Mouse (Mus musculus) limb, embryonic 14.5 days (tissue): ENCODE results near the gene Muc5b. TPM values are rescaled to one million over a fixed set of nuclear protein-coding genes. Genes with fewer than 3 reads are reported as not detected.

ENCODE experiments used
- ATAC-seq: fragments of 200-750 bp; cut with Nextera tagmentation; 2 replicates; pipeline ENCODE4 v1.8.0; 2017; ENCODE audit warnings: low read depth, moderate number of reproducible peaks, moderate TSS enrichment; ENCODE audit not compliant: low FRiP score
- DNase-seq: peaks from one replicate; pipeline ENCODE4 v3.0.0-alpha.2; 2015; ENCODE audit warnings: low spot score
- H3K27ac ChIP-seq: fragments of 300-500 bp; sonication (generic); replicated peaks from 2 replicates; pipeline ENCODE4 v1.5.1; 2014; ENCODE audit warnings: low read depth, mild to moderate bottlenecking, low read length, moderate library complexity, mixed read lengths
- H3K27me3 ChIP-seq: fragments of 300-500 bp; sonication (generic); 2 replicates; pipeline ENCODE4 v1.6.1; 2014; ENCODE audit warnings: low read length, mixed read lengths; ENCODE audit not compliant: control insufficient read depth, insufficient read depth
- H3K36me3 ChIP-seq: fragments of 300-500 bp; sonication (generic); 2 replicates; pipeline ENCODE4 v1.6.1; 2014; ENCODE audit warnings: mild to moderate bottlenecking, low read length, moderate library complexity, mixed read lengths; ENCODE audit not compliant: control insufficient read depth, insufficient read depth
- H3K4me1 ChIP-seq: fragments of 300-500 bp; sonication (generic); 2 replicates; pipeline ENCODE4 v1.6.1; 2014; ENCODE audit warnings: antibody characterized with exemption, low read length, mixed read lengths; ENCODE audit not compliant: control insufficient read depth, insufficient read depth
- H3K4me2 ChIP-seq: fragments of 300-500 bp; sonication (generic); replicated peaks from 2 replicates; pipeline ENCODE4 v1.6.1; 2014; ENCODE audit warnings: low read depth, mild to moderate bottlenecking, low read length, moderate library complexity; ENCODE audit not compliant: severe bottlenecking
- H3K4me3 ChIP-seq: fragments of 300-500 bp; sonication (generic); replicated peaks from 2 replicates; pipeline ENCODE4 v1.5.1; 2014; ENCODE audit warnings: low read length
- H3K9ac ChIP-seq: fragments of 300-500 bp; sonication (generic); 2 replicates; pipeline ENCODE4 v1.6.1; 2014; ENCODE audit warnings: mild to moderate bottlenecking, low read depth, low read length, moderate library complexity; ENCODE audit not compliant: severe bottlenecking
- H3K9me3 ChIP-seq: fragments of 300-500 bp; sonication (generic); 2 replicates; pipeline ENCODE4 v1.6.1; 2016; ENCODE audit warnings: low read length; ENCODE audit not compliant: control insufficient read depth
- POLR2A ChIP-seq: fragments of 200-500 bp; IDR thresholded peaks from 2 replicates; pipeline ENCODE4 v1.8.0; 2012; ENCODE audit warnings: inconsistent platforms, mild to moderate bottlenecking, moderate library complexity, borderline replicate concordance; ENCODE audit not compliant: insufficient read depth, insufficient read length; ENCODE audit errors: extremely low read depth
- WGBS: fragments of 180-500 bp; shearing (Covaris S2); extraction: QIAGEN DNeasy Blood & Tissue Kit; methylation state at CpG from one replicate; pipeline ENCODE4 v1.1.7; 2014; 5-methylcytosine and 5-hydroxymethylcytosine counted together
- polyA plus RNA-seq, 2 experiments: library from polyadenylated mRNA; depleted of rRNA in 1 of 2; stranded (reverse) in 1 of 2; unstranded in 1 of 2; fragments of >200 nt; fragmentation: Nextera tagmentation in 1 of 2; extraction: Ambion mirVana in 1 of 2; gene quantifications; 2 replicates each; pipeline versions ENCODE4 v1.2.1 to v1.2.3; 2012 to 2014

Muc5b gene
- polyA plus RNA-seq, 2 experiments = 0.03 TPM

GRCm38 (mm10) chr7:141823699-141824098, 15.2 kb upstream of the Muc5b start:
- DNase-seq = no peak
- Histone ChIP-seq H3K27ac (no peak overlapping the region), H3K4me2 (no peak overlapping the region), H3K9ac (no peak overlapping the region), H3K36me3 (no peaks in the 10 kb centered on the region), H3K4me1 (peaks cover 4% of the 10 kb centered on the region; the same call in 1 of the 2 replicates), H3K4me3 (no peak overlapping the region), H3K9me3 (no peaks in the 10 kb centered on the region), H3K27me3 (no peaks in the 10 kb centered on the region)
- no peak for ATAC-seq
- TF ChIP-seq POLR2A = no peak
- 92% methylated on average over 6 of the region's 6 CpGs for WGBS

- Histone ChIP-seq H3K4me2 (no peak overlapping the region), H3K9me3 (no peaks in the 10 kb centered on the region), H3K36me3 (no peaks in the 10 kb centered on the region), H3K27ac (no peak overlapping the region), H3K4me3 (no peak overlapping the region), H3K4me1 (peaks cover 4% of the 10 kb centered on the region; the same call in 1 of the 2 replicates), H3K27me3 (no peaks in the 10 kb centered on the region), H3K9ac (no peak overlapping the region)
- TF ChIP-seq POLR2A = no peak
- 93% methylated on average over 9 of the region's 9 CpGs for WGBS
- no peak for ATAC-seq
- no peak for DNase-seq
Observed at GRCm38 (mm10) chr7:141824398-141824797, 14.5 kb upstream of the Muc5b start.

DNA sequence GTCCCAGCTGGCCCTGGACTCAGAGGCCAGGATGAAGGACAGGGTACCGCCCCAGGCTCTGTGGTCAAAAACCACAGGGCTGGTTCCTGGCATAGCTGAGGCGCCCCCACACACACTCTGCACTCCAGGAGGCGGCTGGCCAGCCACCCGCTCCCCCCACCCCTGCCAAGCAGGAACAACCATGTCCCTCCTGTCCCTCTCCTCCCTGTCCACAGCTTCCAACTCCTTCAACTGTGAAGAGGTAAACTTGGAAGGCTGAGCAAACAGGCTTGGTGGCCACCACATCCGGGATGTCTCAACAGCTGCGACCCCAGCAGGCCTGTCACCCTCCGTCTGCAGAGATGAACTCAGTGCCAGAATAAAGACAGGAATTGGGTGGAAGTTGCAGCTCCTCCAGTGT, 2.9 kb upstream of the Muc5b start:
- H3K9ac ChIP-seq = no peak overlapping the region
- ATAC-seq (no peak), DNase-seq (no peak)
- H3K27ac ChIP-seq = no peak overlapping the region
- no peak for TF ChIP-seq POLR2A
- H3K4me1 ChIP-seq = no peaks in the 10 kb centered on the region
- no peaks in the 10 kb centered on the region for H3K27me3 ChIP-seq
- no peaks in the 10 kb centered on the region for H3K9me3 ChIP-seq
- no peak overlapping the region for H3K4me2 ChIP-seq
- H3K36me3 ChIP-seq = no peaks in the 10 kb centered on the region
- H3K4me3 ChIP-seq = no peak overlapping the region
- WGBS = 84% methylated on average over 7 of the region's 7 CpGs

- H3K9me3 ChIP-seq = no peaks in the 10 kb centered on the region
- 72% methylated on average over 8 of the region's 8 CpGs for WGBS
- DNase-seq = no peak
Observed at GRCm38 (mm10) chr7:141836423-141836822, 2.4 kb upstream of the Muc5b start.

DNA sequence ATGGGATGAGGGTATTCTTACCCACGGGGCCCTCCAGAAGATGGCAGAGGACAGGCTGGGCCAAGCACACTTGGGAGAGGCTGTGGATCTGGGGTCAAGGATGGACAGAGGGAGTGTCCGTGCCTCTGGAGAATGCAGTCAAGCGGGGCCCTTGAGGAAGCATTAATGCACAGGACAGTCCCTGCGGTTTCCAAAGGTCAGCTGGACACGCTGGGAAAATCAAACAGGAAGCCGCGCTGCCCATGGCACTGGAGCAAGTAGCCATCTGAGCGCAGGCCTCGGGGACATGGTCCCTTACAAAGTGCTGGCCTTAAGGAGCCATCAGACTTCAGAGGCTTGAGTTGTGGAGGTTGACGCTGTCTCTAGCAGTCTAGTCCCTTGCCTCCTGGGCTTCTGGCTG, 1.5 kb downstream of the Muc5b start:
- H3K9me3 ChIP-seq = no peaks in the 10 kb centered on the region
- H3K4me3 ChIP-seq = no peak overlapping the region
- TF ChIP-seq POLR2A = no peak
- no peaks in the 10 kb centered on the region for H3K27me3 ChIP-seq
- H3K27ac ChIP-seq = no peak overlapping the region
- H3K4me2 ChIP-seq = no peak overlapping the region
- no peaks in the 10 kb centered on the region for H3K36me3 ChIP-seq
- WGBS = 88% methylated on average over 10 of the region's 10 CpGs
- no peak overlapping the region for H3K9ac ChIP-seq
- no peak for DNase-seq
- ATAC-seq = no peak
- no peaks in the 10 kb centered on the region for H3K4me1 ChIP-seq

More at GRCm38 (mm10) chr7:141836423-141836822, 2.4 kb upstream of the Muc5b start:
- H3K4me1 ChIP-seq = no peaks in the 10 kb centered on the region
- H3K36me3 ChIP-seq = no peaks in the 10 kb centered on the region
- no peaks in the 10 kb centered on the region for H3K27me3 ChIP-seq
- TF ChIP-seq POLR2A = no peak
- H3K4me2 ChIP-seq = no peak overlapping the region
- H3K9ac ChIP-seq = no peak overlapping the region
- no peak overlapping the region for H3K4me3 ChIP-seq
- no peak for ATAC-seq
- no peak overlapping the region for H3K27ac ChIP-seq

DNA sequence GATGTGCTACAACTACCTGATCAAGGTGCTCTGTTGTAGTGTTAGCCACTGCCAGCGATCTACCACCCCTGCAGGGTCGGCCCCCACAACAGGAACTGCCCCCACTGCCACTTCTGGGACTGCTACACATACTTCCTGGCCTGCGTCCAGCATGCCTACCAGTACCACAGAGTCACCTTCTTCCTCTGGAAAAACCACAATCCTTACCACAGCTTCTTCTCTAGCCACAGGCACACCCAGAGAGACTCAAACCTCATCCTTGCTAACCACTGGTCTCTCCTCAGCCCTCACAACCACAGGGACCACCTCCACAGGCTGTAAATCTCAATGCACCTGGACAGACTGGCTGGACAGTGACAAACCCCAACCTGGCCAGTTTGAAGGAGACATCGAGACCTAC, 22.2 kb downstream of the Muc5b start:
- Histone ChIP-seq H3K36me3 (no peaks in the 10 kb centered on the region), H3K9me3 (no peaks in the 10 kb centered on the region), H3K27ac (no peak overlapping the region), H3K9ac (no peak overlapping the region), H3K27me3 (no peaks in the 10 kb centered on the region), H3K4me3 (no peak overlapping the region), H3K4me2 (no peak overlapping the region), H3K4me1 (no peaks in the 10 kb centered on the region)
- ATAC-seq = no peak
- no peak for DNase-seq
- no peak for TF ChIP-seq POLR2A
- 77% methylated on average over 4 of the region's 4 CpGs for WGBS
